In the genomic region with DNA sequence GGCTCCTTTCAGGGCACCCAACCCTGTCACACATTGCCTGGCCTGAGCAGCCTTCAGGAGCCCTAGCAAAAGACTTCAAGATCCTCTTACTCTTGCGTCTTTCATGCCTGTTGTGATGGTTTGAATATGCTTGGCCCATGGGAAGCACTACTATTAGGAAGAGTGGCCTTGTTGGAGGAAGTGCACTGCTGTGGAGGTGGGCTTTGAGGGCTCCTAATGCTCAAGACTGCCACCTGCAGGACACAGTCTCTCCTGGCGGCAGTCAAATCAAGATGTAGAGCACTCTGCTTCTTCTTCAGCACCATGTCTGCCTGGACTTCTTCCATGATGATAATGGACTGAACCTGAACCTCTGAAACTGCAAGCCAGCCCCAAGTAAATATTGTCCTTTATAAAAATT, we compare ENCODE assay signal across 10 mouse cellular contexts.
DNase-seq lines count a peak whose midpoint lies in the region; ATAC-seq and TF ChIP-seq lines count a peak whose summit lies in the region.
"Had no signal": no experiment of that assay in that cellular context is flagged by ENCODE, and none has a peak within 500 bp of the region (broad histone marks: within the 10 kb centered on the region; RNA-seq: fewer than 3 reads in every experiment).

No protein-coding gene starts in this region.

- TF ChIP-seq CTCF in heart, adult 2 months (IDR thresholded peaks at IDR 0.05), result peak; percentile 38

- TF ChIP-seq EP300 in heart, adult 2 months (IDR thresholded peaks at IDR 0.05; ENCODE audit: insufficient read depth, low read depth, low read length), result no peak

- no peak overlapping the region for H3K4me2 ChIP-seq in heart, embryonic 12.5 days
- no peak overlapping the region for H3K4me2 ChIP-seq in neural tube, embryonic 11.5 days (ENCODE audit: low read depth)
- H3K4me2 ChIP-seq: embryonic facial prominence, embryonic 12.5 days; heart, embryonic 13.5 days had no signal

- no peak for DNase-seq in heart, adult 2 months
- DNase-seq in neural tube, embryonic 11.5 days (ENCODE audit: low spot score), result peak; percentile 25
- no peak for DNase-seq in neural tube, embryonic 10.5 days (ENCODE audit: extremely low spot score, low spot score)
- DNase-seq in embryo, embryonic 11 days, result peak; percentile 39
- peak; percentile 31 to 43 for DNase-seq in thymus, postnatal 36 days
- no peak for DNase-seq in adrenal gland, postnatal 10 days
- no peak for DNase-seq in layer of hippocampus, postnatal 14 days (ENCODE audit: low spot score in 2 of 2)

- intact Hi-C loops in heart, adult 2 months (cut with DNase I), result no loop called here

- TF ChIP-seq POLR2A in heart, adult 2 months (IDR thresholded peaks at IDR 0.05; ENCODE audit: insufficient read depth, low read depth, low read length), result no peak

- no peak overlapping the region for H3K9ac ChIP-seq in heart, adult 2 months (ENCODE audit: low read depth, low read length)
- H3K9ac ChIP-seq in heart, embryonic 12.5 days, result no peak overlapping the region
- H3K9ac ChIP-seq in neural tube, embryonic 11.5 days (ENCODE audit: low read length), result no peak overlapping the region
- H3K9ac ChIP-seq: embryonic facial prominence, embryonic 12.5 days; heart, embryonic 13.5 days had no signal

- H3K4me1 ChIP-seq in heart, adult 2 months (ENCODE audit: control insufficient read depth, insufficient read depth, low read length), result no peaks in the 10 kb centered on the region
- H3K4me1 ChIP-seq in heart, embryonic 12.5 days (replicated peaks), result no peaks in the 10 kb centered on the region
- no peaks in the 10 kb centered on the region for H3K4me1 ChIP-seq in neural tube, embryonic 11.5 days (ENCODE audit: control insufficient read depth, insufficient read depth, low read length)
- H3K4me1 ChIP-seq: embryonic facial prominence, embryonic 12.5 days; heart, embryonic 13.5 days had no signal

- H3K9me3 ChIP-seq in heart, embryonic 12.5 days (replicated peaks), result peaks cover 3% of the 10 kb centered on the region
- H3K9me3 ChIP-seq in neural tube, embryonic 11.5 days (ENCODE audit: control insufficient read depth, low read length), result no peaks in the 10 kb centered on the region
- H3K9me3 ChIP-seq: embryonic facial prominence, embryonic 12.5 days; heart, embryonic 13.5 days had no signal

- H3K79me2 ChIP-seq in heart, adult 2 months (replicated peaks; ENCODE audit: control insufficient read depth, insufficient read depth, low read length), result no peaks in the 10 kb centered on the region

- no peak overlapping the region for H3K27ac ChIP-seq in heart, adult 2 months
- H3K27ac ChIP-seq in heart, embryonic 12.5 days (ENCODE audit: poor library complexity, severe bottlenecking), result no peak overlapping the region
- no peak overlapping the region for H3K27ac ChIP-seq in neural tube, embryonic 11.5 days (ENCODE audit: low read depth, low read length)
- H3K27ac ChIP-seq: embryonic facial prominence, embryonic 12.5 days; heart, embryonic 13.5 days had no signal

- H3K36me3 ChIP-seq in heart, adult 2 months (ENCODE audit: control insufficient read depth, insufficient read depth, low read length), result no peaks in the 10 kb centered on the region
- H3K36me3 ChIP-seq in heart, embryonic 12.5 days, result no peaks in the 10 kb centered on the region
- no peaks in the 10 kb centered on the region for H3K36me3 ChIP-seq in neural tube, embryonic 11.5 days (ENCODE audit: control insufficient read depth, insufficient read depth, low read length)
- H3K36me3 ChIP-seq: embryonic facial prominence, embryonic 12.5 days; heart, embryonic 13.5 days had no signal

- 72% methylated on average over 2 of the region's 2 CpGs for WGBS in heart, adult 2 months
- WGBS in heart, embryonic 12.5 days, result 59% methylated on average over 2 of the region's 2 CpGs
- 59% methylated on average over 2 of the region's 2 CpGs for WGBS in neural tube, embryonic 11.5 days

- no peak for ATAC-seq in heart, embryonic 12.5 days (ENCODE audit: insufficient number of reproducible peaks, low FRiP score)
- no peak for ATAC-seq in neural tube, embryonic 11.5 days (ENCODE audit: insufficient read depth, low FRiP score, low TSS enrichment)

- H3K4me3 ChIP-seq in heart, adult 2 months, result no peak overlapping the region
- no peak overlapping the region for H3K4me3 ChIP-seq in heart, embryonic 12.5 days
- no peak overlapping the region for H3K4me3 ChIP-seq in neural tube, embryonic 11.5 days (ENCODE audit: low read depth, low read length)
- H3K4me3 ChIP-seq: embryonic facial prominence, embryonic 12.5 days; heart, embryonic 13.5 days had no signal

- no peaks in the 10 kb centered on the region for H3K27me3 ChIP-seq in heart, adult 2 months (ENCODE audit: control insufficient read depth, insufficient read depth, low read length)
- no peaks in the 10 kb centered on the region for H3K27me3 ChIP-seq in heart, embryonic 12.5 days (replicated peaks)
- no peaks in the 10 kb centered on the region for H3K27me3 ChIP-seq in neural tube, embryonic 11.5 days (ENCODE audit: control insufficient read depth, insufficient read depth, low read length)
- H3K27me3 ChIP-seq: embryonic facial prominence, embryonic 12.5 days; heart, embryonic 13.5 days had no signal

Comparison
In these comparisons a context has a peak if more than half of its experiments do, and no peak if none do; other contexts are left out.
1. DNase-seq: peak in neural tube, embryonic 11.5 days (single experiment), embryo, embryonic 11 days (single experiment) and thymus, postnatal 36 days (2 of 2); none in heart, adult 2 months (0 of 2), neural tube, embryonic 10.5 days (single experiment), adrenal gland, postnatal 10 days (single experiment) and layer of hippocampus, postnatal 14 days (0 of 2).